Mouse (Mus musculus) midbrain, embryonic 16.5 days (tissue): Measurements from ENCODE around the gene Megf11. TPM values are rescaled to one million over a fixed set of nuclear protein-coding genes. Genes with fewer than 3 reads are reported as not detected.

Experiments
- ATAC-seq: fragments of 200-750 bp; cut with Nextera tagmentation; 2 replicates; pipeline ENCODE4 v1.8.0; 2017; ENCODE audit warnings: moderate TSS enrichment
- H3K27ac ChIP-seq: fragments of 300-500 bp; sonication (generic); 2 replicates; pipeline ENCODE4 v1.5.1; 2014; ENCODE audit warnings: mild to moderate bottlenecking, low read length, mixed read lengths
- H3K27me3 ChIP-seq: fragments of 300-500 bp; sonication (generic); 2 replicates; pipeline ENCODE4 v1.6.1; 2014; ENCODE audit warnings: low read depth, low read length, mixed read lengths; ENCODE audit not compliant: control insufficient read depth, insufficient read depth
- H3K36me3 ChIP-seq: fragments of 300-500 bp; sonication (generic); 2 replicates; pipeline ENCODE4 v1.6.1; 2014; ENCODE audit warnings: mild to moderate bottlenecking, low read length, moderate library complexity, mixed read lengths; ENCODE audit not compliant: control insufficient read depth, insufficient read depth
- H3K4me1 ChIP-seq: fragments of 300-500 bp; sonication (generic); 2 replicates; pipeline ENCODE4 v1.6.1; 2014; ENCODE audit warnings: mild to moderate bottlenecking, low read length, mixed read lengths; ENCODE audit not compliant: control insufficient read depth, insufficient read depth
- H3K4me2 ChIP-seq: fragments of 300-500 bp; sonication (generic); 2 replicates; pipeline ENCODE4 v1.6.1; 2014; ENCODE audit warnings: mild to moderate bottlenecking, low read length, mixed read lengths
- H3K4me3 ChIP-seq: fragments of 300-500 bp; sonication (generic); 2 replicates; pipeline ENCODE4 v1.5.1; 2014; ENCODE audit warnings: low read depth, mild to moderate bottlenecking, low read length, moderate library complexity, mixed read lengths
- H3K9ac ChIP-seq: fragments of 300-500 bp; sonication (generic); 2 replicates; pipeline ENCODE4 v1.6.1; 2014; ENCODE audit warnings: low read depth, low read length, mixed read lengths
- H3K9me3 ChIP-seq: fragments of 300-500 bp; sonication (generic); replicated peaks from 2 replicates; pipeline ENCODE4 v1.6.1; 2014; ENCODE audit warnings: mild to moderate bottlenecking, low read length, mixed read lengths; ENCODE audit not compliant: control insufficient read depth, poor library complexity, severe bottlenecking
- WGBS: fragments of 180-500 bp; shearing (Covaris S2); extraction: QIAGEN DNeasy Blood & Tissue Kit; methylation state at CpG from one replicate; pipeline ENCODE4 v1.1.7; 2014; 5-methylcytosine and 5-hydroxymethylcytosine counted together
- polyA plus RNA-seq: library from polyadenylated mRNA; unstranded; fragments of >200 nt; fragmentation: Nextera tagmentation; extraction: Ambion mirVana; gene quantifications from 2 replicates; pipeline ENCODE4 v1.2.1, GENCODE M21; 2015

The Megf11 gene
- polyA plus RNA-seq, 1 experiment from 2014 or later: 20.5 TPM

- Histone ChIP-seq H3K36me3 (no peaks in the 10 kb centered on the region), H3K4me2 (no peak overlapping the region), H3K27me3 (no peaks in the 10 kb centered on the region), H3K4me3 (no peak overlapping the region), H3K9me3 (no peaks in the 10 kb centered on the region), H3K4me1 (peaks cover 3% of the 10 kb centered on the region; the same call in 1 of the 2 replicates), H3K9ac (no peak overlapping the region), H3K27ac (no peak overlapping the region)
- no peak for ATAC-seq
- WGBS: 70% methylated on average over 4 of the region's 4 CpGs
Measured at GRCm38 (mm10) chr9:64487377-64487776, 102.0 kb downstream of the Megf11 start.

GRCm38 (mm10) chr9:64494647-64495046 lies 109.2 kb downstream of the Megf11 start:
- Histone ChIP-seq H3K27ac (no peak overlapping the region), H3K4me3 (no peak overlapping the region), H3K4me1 (peaks cover 23% of the 10 kb centered on the region), H3K27me3 (no peaks in the 10 kb centered on the region), H3K4me2 (no peak overlapping the region), H3K9me3 (no peaks in the 10 kb centered on the region), H3K36me3 (no peaks in the 10 kb centered on the region), H3K9ac (0 out of 2 replicates have a peak overlapping the region, but pooled peaks have one; percentile 6)
- WGBS: 66% methylated on average over 6 of the region's 6 CpGs
- peak; percentile 25; the same call in 1 of the 2 replicates for ATAC-seq

DNA sequence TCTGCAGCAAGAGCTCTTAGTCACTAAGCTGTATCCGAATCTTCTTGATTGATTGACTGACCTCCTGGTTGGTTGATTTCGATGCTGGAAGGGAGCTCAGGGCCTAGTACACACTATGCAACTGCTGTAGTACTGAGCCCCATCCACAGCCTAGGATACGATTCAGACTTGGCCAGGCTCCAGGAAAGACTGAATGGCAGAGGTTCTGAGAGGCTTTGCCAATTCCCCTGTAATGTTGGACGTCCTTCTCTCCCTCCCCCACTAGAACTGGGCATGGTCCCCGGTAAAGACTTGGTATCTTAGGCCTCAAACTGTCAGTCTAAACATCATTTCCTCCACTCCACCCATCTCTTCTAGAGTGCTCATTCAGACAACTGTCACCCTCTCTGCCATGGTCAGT lies 113.5 kb downstream of the Megf11 start:
- no peak overlapping the region for H3K4me3 ChIP-seq
- no peaks in the 10 kb centered on the region for H3K27me3 ChIP-seq
- H3K36me3 ChIP-seq: no peaks in the 10 kb centered on the region
- WGBS: 65% methylated on average over 5 of the region's 5 CpGs
- H3K4me1 ChIP-seq: peaks cover 21% of the 10 kb centered on the region
- H3K9ac ChIP-seq: no peak overlapping the region
- 0 out of 2 replicates have a peak overlapping the region, but pooled peaks have one; percentile 7 for H3K27ac ChIP-seq
- peak; percentile 49; the same call in 1 of the 2 replicates for ATAC-seq
- no peak overlapping the region for H3K4me2 ChIP-seq
- H3K9me3 ChIP-seq: no peaks in the 10 kb centered on the region

GRCm38 (mm10) chr9:64501211-64501610 lies 115.8 kb downstream of the Megf11 start:
- no peaks in the 10 kb centered on the region for H3K9me3 ChIP-seq
- H3K9ac ChIP-seq: no peak overlapping the region
- H3K4me1 ChIP-seq: peaks cover 15% of the 10 kb centered on the region

DNA sequence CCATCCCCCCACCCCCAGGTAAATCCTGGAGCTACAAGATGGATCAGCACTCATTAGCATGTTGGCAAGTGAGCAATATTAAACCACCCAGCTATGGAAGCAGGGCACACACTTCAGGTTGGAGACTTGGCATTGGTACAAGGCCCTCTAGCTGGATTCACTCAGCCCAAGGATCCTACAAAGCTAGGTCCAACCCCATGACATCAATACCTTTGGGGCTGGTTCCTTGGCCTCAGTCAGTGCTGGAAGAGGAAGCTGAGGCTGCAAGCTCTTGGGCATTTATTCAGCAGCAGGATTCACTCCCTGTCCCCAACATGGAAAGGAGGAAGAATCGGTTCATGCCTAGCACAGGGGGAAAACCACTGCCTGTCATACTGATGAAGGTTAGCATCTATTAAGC lies 118.6 kb downstream of the Megf11 start:
- Histone ChIP-seq H3K4me1 (peaks cover 9% of the 10 kb centered on the region), H3K36me3 (no peaks in the 10 kb centered on the region), H3K27ac (no peak overlapping the region; the same call in 1 of the 2 replicates), H3K4me2 (no peak overlapping the region), H3K27me3 (no peaks in the 10 kb centered on the region), H3K9ac (no peak overlapping the region), H3K9me3 (no peaks in the 10 kb centered on the region), H3K4me3 (no peak overlapping the region)
- WGBS: 83% methylated on average over 1 of the region's 1 CpGs
- no peak for ATAC-seq

More at GRCm38 (mm10) chr9:64501211-64501610, 115.8 kb downstream of the Megf11 start:
- Histone ChIP-seq H3K27me3 (no peaks in the 10 kb centered on the region), H3K4me3 (no peak overlapping the region), H3K36me3 (no peaks in the 10 kb centered on the region), H3K4me2 (no peak overlapping the region), H3K27ac (no peak overlapping the region)
- ATAC-seq: no peak
- 95% methylated on average over 8 of the region's 8 CpGs for WGBS

DNA sequence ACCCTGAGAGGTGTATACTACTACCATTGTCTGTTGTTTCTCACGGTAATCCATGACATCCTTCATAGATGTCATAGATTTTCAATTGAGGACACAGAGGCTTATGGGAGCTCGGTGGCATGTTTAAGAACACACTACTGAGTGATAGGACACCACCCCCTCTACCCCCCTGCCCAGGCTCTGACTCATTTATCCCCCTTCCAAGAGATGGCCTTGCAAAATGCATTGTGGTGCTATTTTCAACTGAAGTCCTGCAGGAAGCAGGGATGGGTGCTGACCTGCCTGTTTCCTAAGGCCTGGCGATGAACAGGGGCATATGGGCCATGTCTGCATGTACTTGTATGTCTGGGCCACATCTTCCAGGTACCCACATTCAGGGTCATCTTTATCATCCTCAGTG lies 119.0 kb downstream of the Megf11 start:
- H3K27me3 ChIP-seq: no peaks in the 10 kb centered on the region
- no peak overlapping the region for H3K4me3 ChIP-seq
- peaks cover 7% of the 10 kb centered on the region for H3K4me1 ChIP-seq
- no peak overlapping the region for H3K9ac ChIP-seq
- WGBS: 79% methylated on average over 3 of the region's 3 CpGs
- H3K36me3 ChIP-seq: no peaks in the 10 kb centered on the region
- no peak overlapping the region for H3K27ac ChIP-seq
- no peak overlapping the region for H3K4me2 ChIP-seq
- ATAC-seq: no peak
- H3K9me3 ChIP-seq: no peaks in the 10 kb centered on the region

- ATAC-seq: no peak
- no peak overlapping the region for H3K27ac ChIP-seq
- H3K9me3 ChIP-seq: no peaks in the 10 kb centered on the region
- no peaks in the 10 kb centered on the region for H3K36me3 ChIP-seq
- peaks cover 4% of the 10 kb centered on the region for H3K4me1 ChIP-seq
- no peaks in the 10 kb centered on the region for H3K27me3 ChIP-seq
- no peak overlapping the region for H3K4me3 ChIP-seq
- 56% methylated on average over 8 of the region's 8 CpGs for WGBS
- H3K4me2 ChIP-seq: no peak overlapping the region
- no peak overlapping the region for H3K9ac ChIP-seq
Measured at GRCm38 (mm10) chr9:64504921-64505320, 119.5 kb downstream of the Megf11 start.

GRCm38 (mm10) chr9:64506440-64507206 lies 121.2 kb downstream of the Megf11 start:
- WGBS: 65% methylated on average over 11 of the region's 11 CpGs
- no peak for ATAC-seq
- Histone ChIP-seq H3K9me3 (no peaks in the 10 kb centered on the region), H3K36me3 (no peaks in the 10 kb centered on the region), H3K4me1 (peaks cover 4% of the 10 kb centered on the region; the same call in 1 of the 2 replicates), H3K27me3 (no peaks in the 10 kb centered on the region), H3K4me2 (no peak overlapping the region), H3K4me3 (no peak overlapping the region), H3K27ac (no peak overlapping the region), H3K9ac (no peak overlapping the region)

DNA sequence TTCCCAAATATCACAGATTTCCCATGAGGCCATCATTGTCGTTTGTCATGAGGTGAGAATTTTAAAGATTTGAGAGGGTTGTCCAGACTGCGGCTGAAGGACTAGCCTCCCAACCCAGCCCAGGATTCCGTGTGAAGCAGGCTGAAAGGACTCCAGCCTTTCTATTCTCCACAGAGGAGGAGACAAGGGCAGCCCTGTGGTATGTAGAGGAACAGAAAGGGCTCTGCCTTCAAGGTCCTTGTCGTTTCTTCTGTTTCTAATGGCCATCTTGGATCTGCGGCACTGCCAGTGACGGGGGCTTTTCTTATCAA lies 121.7 kb downstream of the Megf11 start:
- Histone ChIP-seq H3K4me2 (no peak overlapping the region), H3K27me3 (no peaks in the 10 kb centered on the region), H3K27ac (no peak overlapping the region), H3K4me3 (no peak overlapping the region), H3K9ac (no peak overlapping the region), H3K4me1 (peaks cover 4% of the 10 kb centered on the region; the same call in 1 of the 2 replicates), H3K9me3 (no peaks in the 10 kb centered on the region), H3K36me3 (no peaks in the 10 kb centered on the region)
- 68% methylated on average over 6 of the region's 6 CpGs for WGBS
- no peak for ATAC-seq
